Mouse (Mus musculus): ENCODE measurements around the gene Rack1. TPM values are rescaled to one million over a fixed set of nuclear protein-coding genes. Genes with fewer than 3 reads are reported as not detected.
"Not testable (repeated sequence)": the region's sequence is repeated elsewhere in the genome, so short reads cannot be mapped to it uniquely, and the experiment has no call there.

Rack1 gene
- total RNA-seq (2012; rRNA removed) = 3,112 and 3,420 TPM in 2 replicates

DNA sequence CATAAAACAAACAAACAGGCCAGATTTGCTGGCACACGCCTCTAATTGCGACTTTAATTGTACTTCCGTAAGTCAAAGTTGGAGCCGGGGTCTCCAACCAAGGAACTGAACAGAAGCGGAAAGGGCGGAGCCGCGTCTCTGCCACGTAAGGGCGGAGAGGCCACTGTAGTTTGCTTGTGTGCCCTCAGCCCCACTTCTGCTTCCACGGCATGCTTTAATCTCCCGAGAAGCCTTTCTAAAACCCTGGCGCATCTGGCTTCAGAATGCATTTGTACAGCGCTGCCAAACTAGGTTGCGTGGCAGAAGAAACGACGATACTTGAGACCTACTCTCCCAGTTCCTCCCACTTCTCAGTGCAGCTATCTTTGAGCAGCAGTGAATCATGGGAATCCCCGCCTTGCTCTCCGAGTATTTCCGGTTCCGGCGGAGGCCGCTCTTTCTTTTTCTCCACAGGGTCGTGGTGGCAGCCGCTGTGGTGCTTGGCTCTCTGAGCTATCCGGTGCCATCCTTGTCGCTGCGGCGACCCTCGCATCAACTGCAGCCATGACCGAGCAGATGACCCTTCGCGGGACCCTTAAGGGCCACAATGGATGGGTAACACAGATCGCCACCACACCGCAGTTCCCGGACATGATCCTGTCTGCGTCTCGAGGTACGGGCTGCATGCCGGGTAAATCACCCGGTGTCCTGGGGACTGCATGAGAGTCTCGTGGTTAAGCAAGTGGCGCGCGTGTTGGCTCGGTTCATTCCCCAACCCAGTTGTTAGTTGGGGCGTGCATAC, at the start of gene Rack1:
Rack1 (plus strand) TSS at position 412 of the 781 bp plus-strand sequence.
- 0 out of 2 replicates have a peak, but pooled peaks have one; percentile 16 for TF ChIP-seq MAFK (IDR thresholded peaks at IDR 0.05; ENCODE audit: insufficient read depth, low read depth, low read length)
- TF ChIP-seq ZC3H11A (IDR thresholded peaks at IDR 0.05; ENCODE audit: borderline replicate concordance, low read depth, low read length) = no peak
- no peak for TF ChIP-seq CHD2 (IDR thresholded peaks at IDR 0.05; ENCODE audit: low read depth, low read length)
- TF ChIP-seq HCFC1 (IDR thresholded peaks at IDR 0.05; ENCODE audit: borderline replicate concordance, insufficient read depth, low read length) = peak; percentile 76; the same call in 1 of the 2 replicates
- no peak for TF ChIP-seq ZNF384 (IDR thresholded peaks at IDR 0.05; ENCODE audit: low read depth, low read length)
- DNase-seq (ENCODE audit: low read depth, low spot score) = peak; percentile 90
- Histone ChIP-seq H3K9me3 (ENCODE audit: control insufficient read depth, insufficient read depth, low read depth, low read length) (no peaks in the 10 kb centered on the region), H3K9ac (ENCODE audit: insufficient read depth, low read depth, low read length, poor library complexity, severe bottlenecking) (peak within 1 kb of the TSS; percentile 94), H3K4me3 (ENCODE audit: insufficient read depth in 1 of 2, low read depth in 1 of 2, low read length in 2 of 2, poor library complexity in 1 of 2, severe bottlenecking in 1 of 2) (peak within 1 kb of the TSS; percentile 86 to 94), H3K36me3 (ENCODE audit: control insufficient read depth, insufficient read depth, low read length, poor library complexity, severe bottlenecking) (peaks cover 46% of the 10 kb centered on the region), H3K4me1 (ENCODE audit: control insufficient read depth in 2 of 2, insufficient read depth in 2 of 2, low read length in 2 of 2, poor library complexity in 1 of 2) (peaks cover 0 to 3% of the 10 kb centered on the region in 2 experiments; a peak in 2 of 4 replicates), H3K27ac (ENCODE audit: insufficient read depth, low read depth, low read length, poor library complexity, severe bottlenecking) (peak within 1 kb of the TSS; percentile 96)
- in situ Hi-C loops (cut with MboI; ENCODE audit: low sequenced_read_pairs in 2 of 2, unreplicated experiment in 2 of 2) = no loop called here

DNA sequence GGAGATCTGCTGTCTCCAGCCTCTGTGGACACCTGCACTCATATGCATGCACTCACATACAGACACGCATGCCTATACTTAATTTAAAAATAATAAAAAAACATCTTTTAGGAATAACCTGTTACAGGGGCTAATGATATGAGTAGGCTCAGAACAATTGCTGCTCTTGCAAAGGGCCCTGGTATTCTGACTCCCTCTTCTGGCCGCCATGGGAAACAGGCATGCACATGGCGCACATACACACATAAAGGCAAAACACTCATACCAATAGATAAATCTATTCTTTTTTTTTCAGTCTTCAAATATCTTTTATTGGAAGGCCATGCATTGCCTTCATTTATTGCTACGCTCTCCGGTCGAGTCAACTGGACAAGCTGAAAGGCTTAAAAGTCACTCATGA, 49.7 kb upstream of the Rack1 start:
- no peak for DNase-seq (ENCODE audit: low read depth, low spot score)
- in situ Hi-C loops (cut with MboI; ENCODE audit: low sequenced_read_pairs in 2 of 2, unreplicated experiment in 2 of 2) = no loop called here
- no peaks in the 10 kb centered on the region for H3K36me3 ChIP-seq (ENCODE audit: control insufficient read depth, insufficient read depth, low read length, poor library complexity, severe bottlenecking)
- no peaks in the 10 kb centered on the region for H3K4me1 ChIP-seq (ENCODE audit: control insufficient read depth in 2 of 2, insufficient read depth in 2 of 2, low read length in 2 of 2, poor library complexity in 1 of 2)
- H3K9ac ChIP-seq (ENCODE audit: insufficient read depth, low read depth, low read length, poor library complexity, severe bottlenecking) = no peak overlapping the region
- H3K4me3 ChIP-seq (ENCODE audit: insufficient read depth in 1 of 2, low read depth in 1 of 2, low read length in 2 of 2, poor library complexity in 1 of 2, severe bottlenecking in 1 of 2) = no peak overlapping the region
- H3K9me3 ChIP-seq (ENCODE audit: control insufficient read depth, insufficient read depth, low read depth, low read length) = no peaks in the 10 kb centered on the region
- no peak for TF ChIP-seq MAFK (IDR thresholded peaks at IDR 0.05; ENCODE audit: insufficient read depth, low read depth, low read length)
- no peak for TF ChIP-seq ZC3H11A (IDR thresholded peaks at IDR 0.05; ENCODE audit: borderline replicate concordance, low read depth, low read length)
- H3K27ac ChIP-seq (ENCODE audit: insufficient read depth, low read depth, low read length, poor library complexity, severe bottlenecking) = no peak overlapping the region

DNA sequence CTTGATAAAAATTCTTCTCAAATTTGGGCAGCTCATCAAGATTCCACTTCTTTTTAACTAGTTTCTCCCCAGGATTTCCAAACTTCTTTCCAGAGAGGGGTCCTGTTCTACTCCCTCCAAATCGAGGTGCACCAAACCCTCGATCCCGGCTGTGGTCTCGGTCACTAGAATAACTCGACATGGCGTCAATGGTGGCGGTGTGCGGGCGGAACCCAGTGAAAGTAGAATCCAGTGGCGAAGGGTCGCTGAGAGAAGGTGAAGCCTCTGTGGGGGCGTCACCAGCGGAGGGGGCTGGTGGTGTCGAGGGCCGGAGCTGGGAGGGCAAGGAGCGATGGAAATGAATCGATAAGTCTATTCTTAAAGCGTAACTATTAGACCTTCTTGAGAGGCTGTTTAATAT, 46.6 kb upstream of the Rack1 start:
- H3K4me3 ChIP-seq (ENCODE audit: insufficient read depth in 1 of 2, low read depth in 1 of 2, low read length in 2 of 2, poor library complexity in 1 of 2, severe bottlenecking in 1 of 2); H3K4me1 ChIP-seq (ENCODE audit: control insufficient read depth in 2 of 2, insufficient read depth in 2 of 2, low read length in 2 of 2, poor library complexity in 1 of 2); H3K9ac ChIP-seq (ENCODE audit: insufficient read depth, low read depth, low read length, poor library complexity, severe bottlenecking); H3K36me3 ChIP-seq (ENCODE audit: control insufficient read depth, insufficient read depth, low read length, poor library complexity, severe bottlenecking); H3K27ac ChIP-seq (ENCODE audit: insufficient read depth, low read depth, low read length, poor library complexity, severe bottlenecking); H3K9me3 ChIP-seq (ENCODE audit: control insufficient read depth, insufficient read depth, low read depth, low read length); DNase-seq (ENCODE audit: low read depth, low spot score); in situ Hi-C loops (cut with MboI; ENCODE audit: low sequenced_read_pairs in 2 of 2, unreplicated experiment in 2 of 2): not testable (repeated sequence)

DNA sequence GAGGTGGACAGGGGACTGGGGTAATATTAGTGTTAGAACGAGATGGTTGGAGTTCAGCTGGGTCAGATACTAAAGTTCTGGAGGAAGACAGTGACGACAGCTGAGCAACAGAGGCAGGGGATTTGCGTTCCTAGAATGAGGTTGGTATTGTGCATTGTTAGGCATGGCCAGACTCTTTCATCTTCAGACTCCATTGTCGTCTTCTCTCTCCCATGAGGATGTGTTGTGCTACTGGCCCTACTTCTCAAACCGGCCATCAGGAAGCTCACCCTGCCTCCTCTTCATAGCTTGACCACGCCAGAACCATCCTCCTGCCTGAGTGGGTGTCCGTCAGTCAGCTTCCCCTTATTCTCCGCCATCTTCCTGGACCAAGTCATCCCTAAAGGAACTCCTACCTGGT, 41.1 kb upstream of the Rack1 start:
- H3K9ac ChIP-seq (ENCODE audit: insufficient read depth, low read depth, low read length, poor library complexity, severe bottlenecking) = no peak overlapping the region
- TF ChIP-seq CHD2 (IDR thresholded peaks at IDR 0.05; ENCODE audit: low read depth, low read length) (no peak), MAFK (IDR thresholded peaks at IDR 0.05; ENCODE audit: insufficient read depth, low read depth, low read length) (no peak), ZC3H11A (IDR thresholded peaks at IDR 0.05; ENCODE audit: borderline replicate concordance, low read depth, low read length) (no peak), HCFC1 (IDR thresholded peaks at IDR 0.05; ENCODE audit: borderline replicate concordance, insufficient read depth, low read length) (no peak), ZNF384 (IDR thresholded peaks at IDR 0.05; ENCODE audit: low read depth, low read length) (no peak)
- no peaks in the 10 kb centered on the region for H3K9me3 ChIP-seq (ENCODE audit: control insufficient read depth, insufficient read depth, low read depth, low read length)
- no peak overlapping the region for H3K27ac ChIP-seq (ENCODE audit: insufficient read depth, low read depth, low read length, poor library complexity, severe bottlenecking)
- H3K36me3 ChIP-seq (ENCODE audit: control insufficient read depth, insufficient read depth, low read length, poor library complexity, severe bottlenecking) = no peaks in the 10 kb centered on the region
- in situ Hi-C loops (cut with MboI; ENCODE audit: low sequenced_read_pairs in 2 of 2, unreplicated experiment in 2 of 2) = no loop called here
- no peak for DNase-seq (ENCODE audit: low read depth, low spot score)
- no peaks in the 10 kb centered on the region for H3K4me1 ChIP-seq (ENCODE audit: control insufficient read depth in 2 of 2, insufficient read depth in 2 of 2, low read length in 2 of 2, poor library complexity in 1 of 2)
- no peak overlapping the region for H3K4me3 ChIP-seq (ENCODE audit: insufficient read depth in 1 of 2, low read depth in 1 of 2, low read length in 2 of 2, poor library complexity in 1 of 2, severe bottlenecking in 1 of 2)

DNA sequence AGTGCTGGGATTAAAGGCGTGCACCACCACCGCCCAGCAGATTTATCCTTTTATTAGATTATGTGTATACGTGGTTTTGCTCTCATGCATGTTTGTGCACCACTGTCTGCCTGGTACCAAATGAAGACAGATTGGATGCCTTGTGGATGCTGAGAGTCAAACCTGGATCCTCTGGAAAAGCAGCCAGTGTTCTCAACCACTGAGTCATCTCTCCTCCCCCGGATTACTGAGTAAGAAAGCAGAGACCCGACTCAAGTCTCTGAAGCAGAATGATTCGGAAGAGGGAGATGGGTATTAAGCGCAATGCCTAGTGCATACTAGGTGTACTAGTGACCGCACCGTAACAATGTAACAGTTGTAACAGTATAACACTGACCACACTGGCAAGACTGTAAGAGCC, 36.0 kb upstream of the Rack1 start:
- in situ Hi-C loops (cut with MboI; ENCODE audit: low sequenced_read_pairs in 2 of 2, unreplicated experiment in 2 of 2) = no loop called here

More for the DNA sequence above, 36.0 kb upstream of the Rack1 start:
- Histone ChIP-seq H3K36me3 (ENCODE audit: control insufficient read depth, insufficient read depth, low read length, poor library complexity, severe bottlenecking) (no peaks in the 10 kb centered on the region), H3K4me1 (ENCODE audit: control insufficient read depth in 2 of 2, insufficient read depth in 2 of 2, low read length in 2 of 2, poor library complexity in 1 of 2) (no peaks in the 10 kb centered on the region), H3K9me3 (ENCODE audit: control insufficient read depth, insufficient read depth, low read depth, low read length) (no peaks in the 10 kb centered on the region), H3K4me3 (ENCODE audit: insufficient read depth in 1 of 2, low read depth in 1 of 2, low read length in 2 of 2, poor library complexity in 1 of 2, severe bottlenecking in 1 of 2) (no peak overlapping the region), H3K9ac (ENCODE audit: insufficient read depth, low read depth, low read length, poor library complexity, severe bottlenecking) (no peak overlapping the region), H3K27ac (ENCODE audit: insufficient read depth, low read depth, low read length, poor library complexity, severe bottlenecking) (no peak overlapping the region)
- no peak for DNase-seq (ENCODE audit: low read depth, low spot score)
- TF ChIP-seq HCFC1 (IDR thresholded peaks at IDR 0.05; ENCODE audit: borderline replicate concordance, insufficient read depth, low read length) (no peak), ZC3H11A (IDR thresholded peaks at IDR 0.05; ENCODE audit: borderline replicate concordance, low read depth, low read length) (no peak), MAFK (IDR thresholded peaks at IDR 0.05; ENCODE audit: insufficient read depth, low read depth, low read length) (no peak), CHD2 (IDR thresholded peaks at IDR 0.05; ENCODE audit: low read depth, low read length) (no peak), ZNF384 (IDR thresholded peaks at IDR 0.05; ENCODE audit: low read depth, low read length) (no peak)

Data from ES-E14 (cell line).